Mouse (Mus musculus) heart, postnatal 10 days (tissue): Measurements from ENCODE around the gene Ddx49. TPM values are rescaled to one million over a fixed set of nuclear protein-coding genes. Genes with fewer than 3 reads are reported as not detected.
A peak's percentile ranks its signal among the peaks of the same experiment; 100 is the strongest.

Experiments
- DNase-seq, 2 experiments: peaks; one replicate each; pipeline ENCODE4 v3.0.0; 2021
- intact Hi-C: fragments of 180-260 bp; cut with DNase I; formaldehyde crosslinking; loops from one replicate; pipeline ENCODE4 v1.15.1; 2025
- total RNA-seq, 2 experiments: library from RNA; stranded (reverse); gene quantifications; 2 replicates each; pipeline ENCODE4 v1.2.3; 2021

Gene Ddx49
- total RNA-seq, 2 experiments from 2014 or later = 33.1 to 33.5 TPM

DNA sequence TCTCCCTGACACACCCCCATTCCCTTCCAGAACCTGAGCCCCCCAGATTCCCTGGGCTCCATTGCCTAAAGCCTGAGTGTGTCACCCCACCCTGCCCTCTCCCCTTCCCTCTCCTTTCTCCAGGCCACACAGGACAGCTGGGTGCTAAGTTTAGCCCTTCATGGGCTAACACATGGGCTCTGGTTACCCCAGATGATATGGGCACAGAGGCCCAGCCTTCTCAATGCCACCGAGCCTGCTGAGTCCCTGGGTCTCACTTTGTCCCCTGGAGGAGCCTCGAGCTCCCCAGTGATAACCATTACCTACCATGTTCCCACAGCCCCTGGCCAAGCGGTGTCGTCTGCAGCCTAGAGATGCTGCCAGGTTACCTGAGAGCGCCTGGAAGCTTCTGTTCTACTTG, 15.6 kb upstream of the Ddx49 start:
- intact Hi-C loops = loop anchor here (5.0 kb wide), 1 partner anchor 136 kb away; no protein-coding TSS in a partner anchor
- no peak for DNase-seq

DNA sequence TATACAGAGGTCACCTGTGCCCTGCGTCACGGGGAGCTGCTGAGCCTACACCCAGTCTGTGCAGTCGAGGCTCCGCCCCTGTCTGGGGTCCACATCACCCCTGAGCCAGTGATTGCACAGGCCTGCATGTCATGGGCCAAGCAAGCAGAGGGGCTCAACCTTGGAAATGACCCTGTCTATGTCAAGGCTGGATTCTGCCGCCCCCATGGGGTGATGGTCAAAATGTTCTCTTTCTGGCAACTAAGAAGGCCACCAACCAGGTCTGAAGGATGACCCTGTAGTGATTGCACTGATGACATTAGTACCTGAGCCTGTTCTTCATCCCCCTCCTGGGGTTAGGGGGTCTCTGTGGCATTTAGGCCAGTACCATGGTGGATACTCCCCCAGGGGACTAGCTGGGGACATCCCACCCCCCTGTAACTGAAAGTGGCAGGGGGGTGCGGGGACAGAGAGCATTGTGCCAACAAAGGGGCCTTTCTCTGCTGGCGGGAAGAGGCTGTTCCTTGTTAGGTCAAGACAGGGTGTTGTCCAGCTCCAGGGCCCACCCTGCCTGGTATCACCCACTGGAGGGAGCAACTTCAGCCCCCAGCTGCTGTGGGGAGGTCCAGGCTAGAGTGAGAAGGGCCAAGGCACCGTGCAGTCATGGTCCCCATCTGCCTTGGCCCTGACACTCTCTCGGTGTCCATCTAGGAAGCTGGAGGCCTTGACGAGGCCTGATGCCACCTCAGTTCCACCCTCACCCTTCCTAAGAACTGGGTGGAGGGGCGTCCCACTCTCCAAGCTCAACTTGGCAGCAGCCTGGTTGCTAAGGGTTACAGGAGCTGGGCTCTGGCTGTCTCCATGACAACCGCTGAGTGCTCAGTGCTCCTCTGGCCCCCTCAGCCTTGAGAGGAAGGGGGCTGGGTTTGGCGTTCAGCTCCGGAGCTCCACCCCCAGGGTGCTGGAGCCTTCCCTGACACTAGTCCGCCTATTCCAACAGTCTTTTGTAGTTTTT, 14.5 kb upstream of the Ddx49 start:
- peak; percentile 51 to 61 for DNase-seq
- intact Hi-C loops = loop anchor here (5.0 kb wide), 1 partner anchor 135 kb away; no protein-coding TSS in a partner anchor

DNA sequence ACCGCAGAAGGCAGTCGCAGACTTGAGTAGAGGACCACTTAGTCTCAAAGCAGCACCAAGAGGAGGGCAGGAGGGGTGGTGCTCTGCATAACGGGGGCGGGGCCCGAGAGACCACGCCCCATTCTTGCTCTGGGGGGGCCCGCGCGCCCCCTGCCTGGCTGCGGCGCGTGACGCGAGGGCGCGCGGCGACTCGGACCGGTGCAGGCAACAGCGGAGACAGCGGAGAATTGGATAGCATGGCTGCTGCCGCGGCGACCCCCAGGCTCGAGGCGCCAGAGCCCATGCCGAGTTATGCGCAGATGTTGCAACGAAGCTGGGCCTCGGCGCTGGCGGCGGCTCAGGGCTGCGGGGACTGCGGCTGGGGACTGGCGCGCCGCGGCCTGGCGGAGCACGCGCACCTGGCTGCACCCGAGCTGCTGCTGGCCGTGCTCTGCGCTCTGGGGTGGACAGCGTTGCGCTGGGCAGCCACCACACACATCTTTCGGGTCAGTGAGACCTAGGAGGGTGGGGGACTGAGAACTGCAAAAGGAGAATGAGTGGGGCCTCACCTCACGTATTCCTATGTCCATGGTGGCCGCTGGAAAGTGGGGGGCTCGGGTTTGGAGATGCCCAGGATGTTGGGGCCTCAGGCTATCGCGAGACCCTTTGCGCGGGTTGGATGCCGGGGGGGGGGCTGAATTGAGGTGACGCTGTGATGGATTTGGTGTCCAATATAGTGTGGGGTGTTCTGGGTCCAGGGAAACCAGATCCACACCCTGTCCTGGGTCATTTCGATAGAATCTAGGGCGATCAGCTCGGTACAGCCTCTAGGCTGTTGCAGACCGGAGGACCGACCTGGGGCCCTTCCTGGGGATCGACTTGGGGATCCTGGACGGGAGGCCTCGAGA, 13.6 kb upstream of the Ddx49 start, which contains the start of gene Cers1:
Cers1 (plus strand) TSS at position 152 of the 887 bp plus-strand sequence.
- intact Hi-C loops = loop anchor here (5.0 kb wide), 1 partner anchor 134 kb away; no protein-coding TSS in a partner anchor
- peak; percentile 56 to 69 for DNase-seq

DNA sequence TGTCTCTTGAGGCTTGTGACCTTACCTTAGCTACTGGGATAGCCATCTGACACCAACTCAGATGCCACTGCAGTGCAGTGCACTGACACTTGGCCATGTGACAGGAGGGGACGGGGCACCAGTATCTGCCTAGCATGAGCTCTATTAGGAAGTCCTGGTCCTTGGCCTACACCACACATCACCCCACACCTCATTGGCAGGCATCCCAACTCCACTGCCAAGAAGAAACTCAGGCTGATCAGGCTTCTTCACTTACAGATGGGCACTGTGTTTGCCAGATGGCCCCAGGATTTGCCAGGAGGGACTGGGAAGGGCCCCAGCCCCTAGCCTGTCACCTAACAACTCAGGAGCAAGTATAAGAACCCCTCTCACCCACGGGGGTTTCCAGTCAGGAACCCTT, 11.1 kb upstream of the Ddx49 start:
- intact Hi-C loops = no loop called here
- DNase-seq = no peak

DNA sequence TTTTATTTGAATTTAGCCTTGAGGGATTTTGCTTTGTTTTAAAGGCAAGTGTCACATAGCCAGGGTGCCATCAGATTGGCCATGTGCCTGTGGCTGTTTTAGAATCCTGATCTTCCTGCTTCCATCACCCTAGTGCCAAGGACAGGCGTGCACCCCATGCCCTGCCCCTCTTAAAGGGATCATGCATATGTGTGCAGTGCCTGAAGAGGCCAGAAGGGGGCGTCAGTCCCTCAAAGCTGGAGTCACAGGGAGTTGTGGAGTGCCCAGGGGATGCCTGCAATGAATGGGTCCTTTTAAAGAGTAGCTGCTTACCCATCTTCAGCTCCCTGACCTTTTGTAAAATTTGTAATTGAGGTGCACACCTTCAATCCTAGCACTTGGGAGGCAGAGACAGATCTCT, 7.0 kb upstream of the Ddx49 start:
- intact Hi-C loops = no loop called here
- peak in 1 of 2 experiments; percentile 43 for DNase-seq

DNA sequence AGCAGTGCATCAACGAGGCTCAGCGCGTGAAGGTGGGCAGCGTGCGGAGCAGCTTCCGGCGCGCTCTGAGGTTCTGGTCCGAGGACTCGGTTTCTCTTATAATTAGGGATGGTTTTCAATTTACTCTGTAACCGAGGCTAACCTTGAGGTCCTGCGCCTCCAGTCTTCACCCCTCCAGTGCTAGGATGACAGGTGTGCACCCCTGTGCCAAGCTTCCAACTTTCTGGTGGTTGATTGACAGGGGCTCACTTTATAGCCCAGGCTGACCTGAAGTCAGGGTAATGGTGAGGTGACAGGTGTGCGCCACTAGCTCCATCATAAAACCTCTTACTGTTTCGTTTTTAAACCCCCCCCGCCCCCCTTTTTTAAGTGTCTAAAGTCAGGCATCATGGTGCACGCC, 612 bp upstream of the Ddx49 start:
- intact Hi-C loops = no loop called here
- no peak for DNase-seq

DNA sequence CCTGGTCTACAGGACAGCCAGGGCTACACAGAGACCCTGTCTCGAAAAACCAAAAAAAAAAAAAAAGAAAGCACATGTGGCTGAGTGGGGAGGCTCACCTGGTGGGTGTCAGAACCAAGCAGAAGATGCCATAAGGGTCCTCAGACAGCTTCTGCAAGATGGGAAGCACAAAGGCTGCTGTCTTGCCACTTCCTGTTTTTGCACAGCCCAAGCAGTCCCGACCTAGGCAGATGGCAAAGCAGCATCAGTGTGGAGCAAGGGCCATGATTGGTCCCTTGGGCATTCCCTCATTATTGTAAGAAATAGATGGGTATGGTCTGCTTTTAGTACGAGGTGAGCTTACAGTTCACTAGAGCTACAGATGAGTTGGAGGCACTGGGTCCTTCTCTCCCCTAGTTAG, 1.4 kb downstream of the Ddx49 start:
- DNase-seq = no peak
- intact Hi-C loops = no loop called here

DNA sequence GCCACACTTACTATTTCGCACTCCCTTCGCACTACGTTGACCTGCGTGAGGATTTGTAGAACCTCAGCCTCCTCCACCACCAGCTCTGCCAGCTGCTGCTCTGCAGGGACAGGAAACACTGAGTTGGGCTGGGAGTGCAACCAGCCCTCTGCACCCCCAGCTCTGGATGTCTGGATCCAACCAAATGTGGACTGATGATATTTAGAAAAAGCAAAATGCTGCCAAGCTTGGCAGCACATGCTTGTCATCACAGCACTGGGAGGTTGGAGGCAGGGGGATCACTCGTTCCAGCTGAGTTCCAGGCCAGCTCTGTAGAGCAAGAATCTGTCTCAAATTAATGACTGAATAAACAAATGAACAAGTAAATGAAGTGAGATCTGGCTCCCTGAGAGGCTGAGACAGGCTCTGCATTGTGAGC, 8.3 kb downstream of the Ddx49 start:
- intact Hi-C loops = no loop called here
- no peak for DNase-seq

DNA sequence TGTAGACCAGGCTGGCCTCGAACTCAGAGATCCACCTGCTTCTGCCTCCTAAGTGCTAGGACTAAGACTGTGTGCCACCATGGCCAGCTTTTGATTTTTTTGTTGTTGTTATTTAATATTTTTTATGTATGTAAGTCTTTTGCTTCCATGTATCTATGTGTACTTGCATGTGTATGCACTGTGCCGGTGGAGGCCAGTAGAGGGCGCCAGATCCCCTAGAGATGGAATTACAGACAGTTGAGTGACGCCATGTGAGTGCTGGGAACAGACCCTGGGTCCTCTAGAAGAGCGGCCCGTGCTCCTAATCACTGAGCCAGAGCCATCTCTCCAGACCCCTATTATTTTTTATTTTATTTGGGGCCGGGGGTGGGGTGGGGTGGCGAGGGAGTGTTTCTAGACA, 15.6 kb downstream of the Ddx49 start:
- no peak for DNase-seq
- intact Hi-C loops = no loop called here

DNA sequence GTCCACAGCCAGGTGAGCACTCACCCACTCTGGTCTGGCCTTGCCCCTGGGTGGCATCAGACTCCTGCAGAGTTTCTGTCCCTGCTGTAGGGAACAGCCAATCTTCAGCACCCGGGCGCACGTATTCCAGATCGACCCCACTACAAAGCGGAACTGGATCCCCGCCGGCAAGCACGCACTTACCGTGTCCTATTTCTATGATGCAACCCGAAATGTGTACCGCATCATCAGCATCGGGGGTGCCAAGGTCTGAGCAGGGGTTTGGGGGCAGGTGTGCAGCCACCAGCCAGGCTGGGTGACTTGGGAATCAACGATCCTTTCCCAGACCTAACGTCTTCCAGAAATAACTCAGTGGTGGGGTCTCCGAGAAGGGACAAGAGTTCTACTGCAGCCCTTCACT, 17.0 kb downstream of the Ddx49 start:
- DNase-seq = no peak
- intact Hi-C loops = no loop called here

DNA sequence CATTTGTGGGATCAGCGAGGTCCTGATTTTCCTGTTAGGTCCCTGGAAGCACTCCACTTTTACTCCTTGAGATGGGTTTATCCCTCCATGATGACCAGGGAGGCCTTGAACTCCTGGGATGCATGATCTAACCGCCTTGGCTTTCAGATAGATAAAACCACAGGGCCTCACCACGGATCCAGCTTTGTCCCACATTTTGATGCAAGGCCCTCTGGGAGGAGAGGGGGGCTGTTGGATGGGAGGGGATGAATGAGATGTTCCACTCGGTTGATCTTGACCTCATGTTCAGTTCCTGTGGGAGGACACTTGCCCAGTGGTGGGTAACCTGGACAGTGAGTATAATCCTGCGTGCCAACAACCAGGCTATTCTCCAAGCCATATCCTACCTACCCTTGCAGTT, 17.9 kb downstream of the Ddx49 start:
- DNase-seq = no peak
- intact Hi-C loops = no loop called here

DNA sequence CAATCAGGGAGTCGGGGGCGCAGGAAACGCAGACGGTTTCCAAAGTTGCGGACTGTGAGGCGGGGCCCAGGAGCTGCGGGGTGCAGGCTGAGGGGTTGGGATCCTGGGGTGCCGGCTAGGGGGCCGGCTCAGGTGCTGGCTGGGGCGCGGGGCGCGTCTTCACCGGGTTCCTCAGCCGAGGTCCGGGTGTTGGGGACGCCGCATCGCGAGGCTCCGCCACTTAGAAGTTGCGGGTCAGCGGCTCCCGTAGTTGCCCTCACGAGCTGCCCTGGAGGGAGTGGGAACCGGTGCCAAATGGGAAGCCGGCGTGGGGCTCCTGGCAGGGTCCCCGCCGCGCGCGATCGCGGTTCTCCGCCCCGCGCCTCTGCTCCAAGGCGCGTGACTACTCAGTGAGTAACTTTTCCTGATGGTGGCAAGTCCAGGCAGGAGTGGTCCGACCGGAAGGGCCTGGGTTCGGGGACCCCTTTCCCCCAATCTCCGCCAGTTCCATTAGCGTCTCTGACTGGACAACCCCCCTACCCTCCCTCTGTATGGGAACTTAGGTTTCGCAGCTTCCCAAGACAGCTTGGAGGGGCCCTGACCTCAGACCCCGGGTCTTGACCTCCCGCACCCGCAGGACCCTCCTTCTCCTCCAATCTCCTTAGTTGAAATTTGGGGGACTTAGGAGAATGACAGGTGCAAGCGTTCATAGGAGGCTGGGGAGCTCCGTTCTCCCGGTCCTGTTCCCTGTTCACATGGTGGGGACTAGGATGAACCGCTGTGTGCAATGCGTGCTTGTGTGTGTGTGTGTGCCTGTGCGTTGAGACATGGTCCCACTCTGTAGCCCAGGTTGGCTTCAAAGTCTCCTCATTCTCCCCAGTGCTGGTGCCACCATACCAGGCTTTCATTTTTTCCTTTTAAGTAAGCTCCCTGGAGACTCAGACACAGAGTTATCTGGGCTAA, 18.9 kb downstream of the Ddx49 start:
- DNase-seq = peak in 1 of 2 experiments; percentile 59
- intact Hi-C loops = no loop called here

DNA sequence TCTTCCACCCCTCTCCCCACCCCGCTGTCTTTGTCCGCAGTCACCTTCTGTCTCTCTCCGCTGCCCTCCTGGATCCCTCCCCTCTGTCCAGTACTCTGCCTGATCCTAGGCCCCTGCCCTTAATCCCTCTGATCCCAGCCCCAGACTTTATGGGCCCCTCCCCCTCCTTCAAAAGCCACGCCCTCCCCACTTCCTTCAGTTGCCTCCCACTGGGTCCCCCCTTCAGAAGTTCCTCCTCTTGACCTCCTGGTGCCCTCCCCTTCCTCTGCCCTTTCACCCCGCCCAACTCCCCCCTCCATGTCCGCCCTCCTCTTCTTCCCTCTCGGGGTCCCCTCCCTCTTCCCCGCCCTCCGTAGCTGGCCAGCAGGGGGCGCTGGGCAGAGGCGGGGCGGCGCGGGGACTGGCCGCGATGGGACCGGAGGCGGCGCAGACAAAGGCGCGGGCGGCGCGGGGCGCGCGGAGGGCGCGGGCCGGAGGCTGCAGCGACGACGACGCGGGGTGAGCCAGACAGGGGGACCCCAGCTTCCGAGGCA, 19.6 kb downstream of the Ddx49 start, which contains the start of gene Homer3:
Homer3 (plus strand) TSS at position 225 of the 533 bp plus-strand sequence.
- intact Hi-C loops = no loop called here
- peak; percentile 93 for DNase-seq

DNA sequence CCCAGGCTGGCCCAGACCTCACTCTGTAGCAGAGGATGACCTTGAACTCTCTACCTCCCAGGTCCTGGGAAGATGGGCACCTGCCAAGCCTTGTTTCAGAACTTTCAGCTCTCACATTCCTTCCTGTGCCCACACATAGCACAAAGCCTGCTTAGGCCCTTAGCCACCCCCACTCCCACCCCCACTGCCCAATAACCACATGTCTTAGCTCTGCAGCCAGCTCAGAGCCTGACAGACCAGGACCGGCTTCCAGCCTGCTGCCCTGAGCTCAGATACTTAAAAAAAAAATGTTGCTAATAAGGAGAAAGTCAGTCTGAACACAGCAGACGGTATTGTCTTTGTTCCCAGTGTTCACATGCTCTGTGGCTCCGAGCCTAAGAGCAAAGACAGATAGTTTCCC, 21.3 kb downstream of the Ddx49 start:
- DNase-seq = no peak
- intact Hi-C loops = no loop called here

DNA sequence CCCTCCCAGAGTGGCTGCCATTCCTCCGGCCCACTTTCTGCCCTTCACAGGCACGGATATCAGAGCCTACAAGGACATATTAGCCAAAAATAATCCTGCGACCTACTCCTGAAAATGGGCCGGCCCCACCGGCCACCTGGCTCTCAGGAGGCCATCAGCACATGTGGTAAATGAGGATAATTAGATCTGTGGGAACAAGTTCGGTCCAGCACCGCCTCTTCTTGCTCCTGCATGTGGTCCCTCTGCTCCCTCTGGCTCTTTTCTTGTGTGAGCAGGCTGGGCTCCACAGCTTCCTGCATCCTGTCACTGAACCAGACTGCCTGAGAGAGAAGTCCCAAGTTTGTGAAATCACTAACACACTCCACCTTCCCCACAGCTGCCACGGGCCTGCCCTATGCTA, 23.0 kb downstream of the Ddx49 start:
- intact Hi-C loops = no loop called here
- no peak for DNase-seq

DNA sequence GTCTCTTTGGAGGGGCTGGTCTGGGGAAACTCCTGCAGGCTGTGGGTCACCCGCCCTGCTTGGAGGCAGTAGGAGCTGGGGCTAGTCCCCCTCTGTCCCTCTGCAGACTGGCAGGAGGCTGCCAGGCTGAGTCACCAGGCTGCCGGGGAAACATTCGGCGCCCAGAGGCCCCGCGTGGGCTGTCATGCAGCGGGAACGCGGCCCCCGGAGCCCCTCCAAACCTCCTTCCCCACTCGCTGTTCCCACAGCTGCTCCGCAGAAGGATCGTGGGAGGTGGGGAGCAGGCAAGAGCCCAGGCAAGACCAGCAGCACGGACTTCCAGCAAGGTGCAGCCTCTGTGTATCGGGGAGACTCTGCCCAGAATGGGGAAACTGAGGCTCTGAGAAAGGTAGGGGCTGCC, 24.1 kb downstream of the Ddx49 start:
- DNase-seq = no peak
- intact Hi-C loops = no loop called here

DNA sequence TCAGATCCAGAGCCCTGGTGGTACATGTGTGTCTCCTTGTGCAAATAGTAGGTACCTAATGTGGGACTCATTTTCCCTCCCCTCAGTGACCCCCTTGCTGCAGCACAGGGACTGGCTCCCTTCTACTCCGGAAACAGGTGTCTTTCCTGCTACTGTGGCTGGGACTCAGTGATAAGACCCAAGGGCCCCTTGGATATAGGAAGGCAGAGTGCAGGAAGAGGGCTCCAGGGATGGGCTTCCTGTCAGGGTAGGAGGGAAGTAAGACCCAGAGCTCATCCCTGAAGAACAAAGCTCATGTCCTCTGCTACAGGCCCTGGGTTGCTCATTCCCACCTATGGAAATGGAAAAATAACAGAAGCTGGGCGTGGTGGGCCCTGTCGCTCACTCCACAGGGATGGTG, 25.8 kb downstream of the Ddx49 start:
- DNase-seq = peak in 1 of 2 experiments; percentile 58
- intact Hi-C loops = no loop called here

DNA sequence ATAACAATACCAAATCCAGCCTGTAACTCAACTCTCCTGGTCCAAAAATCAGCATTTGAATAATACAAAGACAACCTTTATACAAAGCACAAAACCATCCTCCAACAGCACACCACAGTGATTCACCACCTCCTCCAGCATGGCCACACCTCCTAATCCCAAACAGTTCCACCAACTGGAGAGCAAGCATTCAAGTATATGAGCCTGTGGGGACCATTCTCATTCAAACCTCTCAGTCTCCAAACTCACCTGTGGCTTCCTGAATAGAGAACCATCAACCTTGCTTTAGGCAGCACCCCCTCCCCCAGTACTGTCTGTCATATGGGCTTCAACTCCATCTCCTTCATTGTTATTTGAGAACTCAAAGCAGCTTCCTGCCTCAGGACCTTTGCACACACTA, 27.9 kb downstream of the Ddx49 start:
- intact Hi-C loops = no loop called here
- DNase-seq = no peak

DNA sequence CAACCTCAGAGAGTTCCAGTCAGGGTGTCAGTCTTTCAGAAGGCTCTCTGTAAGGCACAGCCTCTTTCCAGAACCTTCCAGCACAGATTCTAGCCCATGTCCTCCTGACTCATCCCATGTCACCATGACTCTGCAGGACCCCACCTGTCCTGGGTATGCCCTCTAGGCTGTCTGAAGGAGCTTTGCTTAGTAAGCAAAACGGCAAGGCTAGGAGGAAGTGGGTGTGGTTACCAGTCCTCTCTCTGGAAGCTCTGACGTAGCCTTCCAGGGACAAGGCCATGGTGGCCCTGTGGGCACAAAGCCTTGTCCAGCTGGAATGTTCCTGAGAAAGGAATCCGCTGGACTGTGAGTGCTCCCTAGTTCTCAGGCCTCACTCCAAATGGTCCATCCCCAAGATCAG, 29.3 kb downstream of the Ddx49 start:
- intact Hi-C loops = no loop called here
- no peak for DNase-seq
